Mouse (Mus musculus): ENCODE data around the gene Ctbp1.

Ctbp1 gene

DNA sequence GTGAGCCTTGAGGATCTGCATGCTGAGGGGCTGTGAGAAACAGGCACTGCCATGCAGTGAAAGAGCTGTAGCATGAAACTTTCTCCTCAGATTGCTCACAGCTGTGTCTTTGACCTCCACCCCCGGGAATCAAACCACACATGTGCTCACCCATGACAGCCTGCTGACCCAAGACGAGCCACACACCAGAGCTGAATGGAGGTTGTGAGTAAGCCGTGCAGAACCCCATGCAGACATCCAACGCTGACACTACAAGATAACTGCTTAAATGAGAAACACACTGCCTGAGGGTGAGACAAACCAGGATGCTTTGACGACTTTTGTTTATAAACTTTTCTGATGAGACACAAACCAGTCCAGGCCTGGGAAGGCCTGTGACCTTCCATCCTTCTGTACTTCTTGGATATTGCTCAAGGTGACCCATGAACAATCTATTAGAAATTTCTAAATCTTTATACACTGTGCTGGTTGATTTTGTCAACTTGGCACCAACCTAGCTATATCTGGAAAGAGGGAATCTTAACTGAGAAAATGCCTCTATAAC, 30.3 kb downstream of the Ctbp1 start:
- CTCF ChIA-PET, result no interaction called here

DNA sequence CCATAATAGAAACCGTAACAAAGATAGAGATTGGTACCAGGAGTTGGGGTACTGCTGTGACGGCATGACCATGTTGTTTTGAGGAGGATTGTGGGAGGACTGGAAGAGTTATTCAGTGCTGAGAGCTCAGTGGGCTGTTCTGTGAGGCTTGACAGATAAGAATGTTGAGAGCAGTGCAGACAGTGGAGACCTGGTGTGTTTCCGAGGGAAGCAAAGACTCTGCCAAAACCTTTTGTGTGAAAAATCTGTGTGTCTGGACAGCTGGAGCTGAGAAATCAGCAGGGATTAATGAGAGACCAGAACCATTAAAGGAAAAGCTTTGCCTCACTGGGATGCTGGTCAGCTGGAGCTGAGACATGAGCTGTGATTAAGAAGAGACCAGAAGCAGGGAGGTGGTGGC, 34.9 kb downstream of the Ctbp1 start:
- CTCF ChIA-PET, result no interaction called here

DNA sequence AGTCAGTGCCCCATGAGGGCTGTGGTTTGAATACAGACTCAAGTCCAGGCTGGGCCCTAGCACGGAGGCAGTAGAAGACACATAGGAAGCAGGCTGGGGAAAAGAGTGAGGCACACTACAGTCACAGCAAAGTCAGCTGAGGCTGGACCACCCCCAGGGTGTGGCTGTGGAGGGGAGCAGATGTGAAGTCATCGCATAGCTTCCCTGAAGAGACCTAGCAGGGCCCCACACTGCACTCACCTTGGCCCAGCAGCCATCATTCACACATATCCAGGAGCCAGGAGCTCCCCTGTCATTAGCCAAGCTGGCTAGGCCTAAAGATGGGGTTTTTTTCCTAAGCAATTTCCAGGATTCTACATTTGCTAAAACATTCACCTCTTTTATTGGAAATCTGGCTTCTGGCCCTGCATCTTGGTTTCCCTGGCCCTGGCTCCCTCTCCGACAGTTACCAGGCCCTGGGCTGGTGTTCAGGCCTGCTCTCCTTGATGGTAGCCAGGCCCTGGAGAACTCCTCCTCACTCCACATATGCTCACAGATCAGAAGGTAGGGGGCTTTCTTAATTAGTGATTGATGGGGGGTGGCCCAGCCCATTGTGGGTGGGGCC, 35.6 kb downstream of the Ctbp1 start:
- CTCF ChIA-PET, result no interaction called here

DNA sequence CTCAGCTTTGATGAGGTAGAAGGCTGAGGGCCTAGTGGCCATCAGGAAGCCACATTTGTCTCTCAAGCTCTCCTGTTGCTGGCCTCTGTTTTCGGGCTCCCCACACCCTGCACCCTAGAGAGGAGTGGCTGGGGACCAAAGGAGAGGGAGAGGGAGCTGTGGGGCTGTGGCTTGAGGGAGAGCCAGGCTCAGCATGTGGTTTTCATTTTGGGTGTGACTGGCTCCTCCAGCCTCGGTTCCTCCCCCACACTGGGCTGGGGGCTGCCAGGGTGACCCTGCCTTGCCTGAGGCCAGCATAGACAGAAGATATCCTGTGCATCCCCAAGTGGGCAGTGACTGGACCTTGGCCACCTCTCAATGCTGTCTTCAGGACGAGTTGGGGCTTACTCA, 36.5 kb downstream of the Ctbp1 start:
- CTCF ChIA-PET, result no interaction called here

DNA sequence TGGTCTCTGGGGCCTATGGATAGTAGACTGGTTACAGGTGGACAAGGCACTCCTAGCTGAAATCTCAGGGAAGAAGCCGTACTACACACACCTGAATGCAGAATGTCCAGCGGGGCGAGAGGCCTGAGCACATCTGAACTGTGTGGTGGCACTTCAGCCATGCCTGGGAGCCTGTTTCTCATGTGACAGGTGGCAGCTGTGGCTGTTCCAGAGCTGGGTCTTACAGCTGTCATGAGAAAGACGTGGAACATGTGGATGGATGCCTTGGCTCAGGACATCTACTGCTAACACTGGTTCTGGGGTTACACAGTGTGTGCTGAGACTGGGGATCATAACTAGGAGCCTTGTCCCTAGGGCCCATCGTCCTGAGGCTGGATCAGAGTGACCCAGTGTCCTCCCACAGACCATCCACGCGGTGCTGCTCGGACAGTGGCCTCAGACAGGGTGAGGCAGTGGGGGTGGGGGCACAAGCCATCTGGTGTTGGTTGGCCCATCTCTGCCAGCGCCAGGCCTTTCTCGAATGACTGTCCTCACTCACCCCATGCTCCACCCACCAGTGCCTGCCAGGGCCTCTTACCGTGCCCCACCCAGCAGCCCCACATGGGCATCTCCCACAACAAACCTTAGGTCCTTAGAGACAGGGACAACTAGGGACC, 37.1 kb downstream of the Ctbp1 start:
- CTCF ChIA-PET, result no interaction called here

DNA sequence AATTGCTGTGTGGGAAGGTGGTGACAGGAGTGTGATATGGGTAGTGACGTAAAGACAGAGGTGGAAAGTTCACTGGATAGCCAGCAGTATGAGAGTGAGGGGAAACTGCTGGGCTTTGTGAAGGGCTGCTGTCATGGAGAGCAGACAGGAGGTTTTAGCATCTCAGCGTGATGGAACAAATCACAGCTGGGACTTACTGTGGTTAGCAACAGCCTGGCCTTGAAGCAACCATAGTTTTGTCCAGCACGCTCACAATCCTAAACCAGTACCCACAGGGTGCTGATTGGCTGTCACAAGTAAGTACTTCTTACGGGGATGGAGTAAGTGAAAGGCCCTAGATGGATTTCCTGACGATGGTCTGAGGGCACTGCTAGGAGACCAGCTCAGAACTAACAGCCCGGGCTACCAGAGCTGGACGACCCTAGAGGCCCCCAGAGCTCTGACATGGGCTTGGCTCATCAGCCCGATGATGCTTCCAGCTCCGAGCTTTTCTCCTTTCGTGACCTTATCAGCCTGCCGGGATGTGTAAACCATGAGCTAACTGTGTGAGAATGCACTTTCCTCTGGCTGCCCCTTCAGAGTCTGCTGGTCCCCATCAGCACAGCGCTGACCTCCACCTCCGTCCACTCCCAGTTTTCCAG, 40.3 kb downstream of the Ctbp1 start:
- CTCF ChIA-PET, result no interaction called here

DNA sequence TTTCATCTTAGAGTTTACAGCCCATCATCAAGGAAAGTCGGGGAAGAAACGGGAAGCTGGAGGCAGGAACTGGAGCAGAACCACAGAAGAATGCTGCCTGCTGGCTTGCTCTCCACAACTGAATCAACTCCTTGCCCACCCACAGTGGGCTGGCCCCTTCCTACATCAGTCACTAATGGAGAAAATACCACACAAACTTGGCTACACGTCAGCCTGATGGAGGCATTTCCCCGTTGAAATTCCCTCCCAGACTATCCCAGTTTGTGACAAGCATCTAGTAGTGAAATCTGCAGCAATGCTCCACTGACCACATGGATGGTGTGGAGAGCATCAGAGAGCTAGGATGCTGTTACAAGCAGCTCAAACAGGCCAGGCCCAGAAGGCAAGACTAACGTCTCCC, 42.0 kb downstream of the Ctbp1 start:
- CTCF ChIA-PET, result no interaction called here

DNA sequence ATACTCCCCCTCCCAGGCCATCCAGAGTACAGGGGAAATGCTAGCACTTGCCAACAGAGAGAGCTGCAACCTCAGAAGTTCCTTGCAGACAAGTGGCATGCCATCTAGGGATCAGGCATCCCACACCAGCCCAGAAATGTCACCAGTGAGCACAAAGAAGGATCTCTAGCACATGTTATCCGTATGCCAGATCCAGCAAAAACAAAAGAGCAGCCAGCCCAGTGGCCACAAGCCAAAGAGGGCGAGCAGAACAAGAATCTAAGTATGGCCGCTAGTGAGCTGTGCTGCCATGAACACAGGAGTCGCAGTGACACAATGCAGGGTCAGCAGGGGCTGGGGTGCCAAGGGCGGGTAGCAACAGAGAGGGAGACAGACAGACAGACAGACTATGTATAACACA, 44.5 kb downstream of the Ctbp1 start:
- CTCF ChIA-PET, result no interaction called here

DNA sequence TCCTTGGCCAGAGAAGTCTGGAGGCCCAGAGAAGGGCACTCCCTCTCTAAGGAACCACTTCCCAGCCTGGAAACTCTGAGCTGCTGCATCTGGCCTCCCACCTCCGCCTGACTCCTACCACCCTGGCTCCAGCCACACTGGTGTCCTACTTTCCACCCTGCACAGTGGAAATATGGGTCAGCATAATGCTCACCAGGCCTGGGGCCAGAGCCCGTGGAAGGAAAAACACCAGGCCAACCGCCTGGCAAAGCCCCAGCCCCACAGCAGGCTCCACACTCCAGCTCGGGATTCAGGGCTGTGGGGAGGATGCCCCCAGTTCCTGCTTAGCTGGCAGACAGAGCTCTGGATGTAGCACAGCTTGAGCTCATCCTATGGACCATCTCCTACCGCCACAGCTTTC, 46.4 kb downstream of the Ctbp1 start:
- CTCF ChIA-PET, result no interaction called here

DNA sequence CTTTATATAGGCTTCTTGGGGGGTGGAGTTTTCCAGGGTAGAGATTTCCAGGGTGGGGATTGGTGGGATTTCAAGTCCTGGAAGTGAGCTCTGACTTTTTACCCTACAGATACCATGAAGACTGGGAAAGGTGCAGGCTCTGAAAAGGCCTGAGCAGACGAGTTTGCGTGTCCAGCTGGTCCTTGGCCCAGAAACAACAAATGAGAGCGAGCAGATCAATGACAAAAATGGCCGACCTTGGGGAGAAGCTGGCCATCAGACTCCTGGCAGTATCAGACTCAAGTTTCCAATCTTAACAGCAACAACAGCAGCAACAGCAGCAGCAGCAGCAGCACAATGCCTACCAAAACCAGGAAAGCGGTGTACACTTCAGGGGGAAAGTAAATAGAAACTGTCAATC, 49.1 kb downstream of the Ctbp1 start:
- CTCF ChIA-PET, result no interaction called here

DNA sequence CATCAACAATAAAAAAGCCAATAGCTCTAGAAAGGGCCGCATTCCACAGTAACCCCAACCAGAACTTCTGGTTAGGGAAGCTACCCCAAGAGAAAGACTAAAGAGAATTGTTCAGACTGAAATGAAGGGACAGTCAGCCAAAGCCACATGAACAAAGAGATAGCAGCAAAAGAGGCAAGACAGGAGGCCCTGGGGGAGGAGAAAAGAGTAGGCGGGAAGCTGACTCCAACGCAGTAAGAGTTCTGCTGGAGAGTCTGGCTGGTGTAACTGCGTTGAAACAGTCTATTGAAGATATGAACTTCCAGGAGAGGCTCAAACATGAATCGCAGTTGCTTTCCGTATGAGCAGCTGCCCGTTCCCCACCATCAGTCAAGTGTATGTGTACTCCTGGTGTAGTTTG, 50.3 kb downstream of the Ctbp1 start:
- CTCF ChIA-PET, result no interaction called here

DNA sequence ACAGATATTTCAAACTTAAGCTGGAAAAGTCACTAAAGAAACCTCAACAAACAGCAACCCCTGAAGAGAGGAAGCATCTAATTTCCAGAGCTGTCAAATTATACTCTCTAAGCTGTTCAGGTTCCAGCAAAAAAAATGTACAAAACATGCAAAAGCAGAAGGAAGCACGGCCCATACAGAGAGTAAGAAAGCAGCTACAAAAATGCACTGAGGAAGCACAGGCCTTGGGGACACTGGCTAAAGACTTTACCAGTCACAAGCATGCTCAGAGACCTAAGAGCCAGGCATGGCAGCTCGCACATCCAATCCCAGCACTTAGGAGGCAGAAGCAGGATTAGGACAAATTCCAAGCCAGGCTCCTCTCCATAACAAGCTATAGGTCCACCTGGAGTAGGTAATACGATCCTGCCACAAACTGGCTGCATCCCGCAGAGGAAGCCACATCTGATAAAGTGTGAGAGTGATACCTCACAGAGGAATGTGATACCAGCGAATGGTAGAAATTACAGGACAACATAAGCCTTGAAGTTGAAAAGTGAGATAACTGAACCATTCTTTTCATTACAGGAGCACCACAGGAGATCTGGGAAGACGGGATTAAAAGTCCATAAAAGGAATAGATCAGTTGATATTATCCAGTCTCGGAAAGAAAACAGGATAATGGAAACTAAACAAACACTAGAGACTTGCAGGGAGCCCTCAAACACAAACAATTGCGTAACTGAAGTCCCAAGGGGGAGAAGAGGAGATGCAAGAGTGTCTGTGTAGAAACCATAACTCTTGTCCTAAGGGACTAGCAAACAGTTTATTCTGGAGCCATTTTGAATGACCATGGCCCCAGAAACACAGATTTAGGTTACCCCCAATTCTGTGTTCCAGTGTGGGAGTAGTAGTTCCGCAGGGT, 51.7 kb downstream of the Ctbp1 start:
- CTCF ChIA-PET, result no interaction called here

DNA sequence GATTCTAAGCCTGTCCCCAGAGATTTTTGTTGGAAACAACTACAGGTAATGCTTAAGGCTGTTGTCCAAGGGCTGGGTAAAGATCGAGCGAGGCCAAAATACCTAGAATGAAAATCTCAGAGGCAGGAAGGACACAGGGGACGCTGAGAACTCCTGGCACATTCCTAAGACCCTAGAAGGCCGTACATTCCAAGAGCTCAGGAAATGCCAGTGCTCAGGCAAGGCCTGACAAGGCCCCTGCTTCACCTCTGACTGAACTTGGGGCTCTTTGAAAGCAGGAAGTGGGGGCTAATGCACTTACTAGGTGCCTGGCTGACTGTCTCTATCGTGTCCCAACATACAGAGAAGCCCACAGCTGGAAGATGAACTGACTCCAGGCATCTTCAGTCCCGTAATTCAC, 52.4 kb downstream of the Ctbp1 start:
- CTCF ChIA-PET, result no interaction called here

DNA sequence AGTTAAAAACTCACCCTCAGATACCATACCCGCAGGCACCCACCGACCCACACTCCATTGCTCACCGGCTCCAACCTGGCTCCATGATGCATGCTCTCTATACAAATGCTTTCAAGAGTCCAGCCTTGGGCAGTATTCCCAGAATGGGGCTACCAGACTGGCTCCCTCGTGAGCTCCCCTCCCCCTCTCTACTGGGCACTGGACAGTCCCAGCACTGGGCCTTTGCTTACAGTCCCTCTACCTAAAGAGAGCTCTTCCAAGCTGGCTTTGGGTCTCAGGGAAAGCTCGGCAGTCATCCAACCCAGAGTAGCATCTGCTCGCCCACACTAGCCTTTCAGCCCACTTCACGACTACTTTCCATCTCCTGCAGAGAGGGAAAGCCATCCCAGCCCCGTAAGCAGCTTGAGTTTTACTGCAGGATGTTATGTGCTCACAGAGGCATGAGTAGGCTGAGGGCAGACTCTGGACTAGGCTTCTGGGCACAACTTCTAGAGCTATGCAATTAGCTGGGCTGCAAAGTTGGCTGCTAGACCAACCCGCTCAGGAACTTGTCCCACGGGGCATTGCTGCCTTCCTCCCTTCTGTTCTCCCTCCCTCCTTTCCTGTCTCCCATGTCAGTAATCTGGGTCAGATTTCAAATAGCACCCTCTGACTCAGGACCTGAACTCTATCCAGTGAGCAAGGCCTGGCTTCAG, 54.3 kb downstream of the Ctbp1 start:
- CTCF ChIA-PET, result no interaction called here

DNA sequence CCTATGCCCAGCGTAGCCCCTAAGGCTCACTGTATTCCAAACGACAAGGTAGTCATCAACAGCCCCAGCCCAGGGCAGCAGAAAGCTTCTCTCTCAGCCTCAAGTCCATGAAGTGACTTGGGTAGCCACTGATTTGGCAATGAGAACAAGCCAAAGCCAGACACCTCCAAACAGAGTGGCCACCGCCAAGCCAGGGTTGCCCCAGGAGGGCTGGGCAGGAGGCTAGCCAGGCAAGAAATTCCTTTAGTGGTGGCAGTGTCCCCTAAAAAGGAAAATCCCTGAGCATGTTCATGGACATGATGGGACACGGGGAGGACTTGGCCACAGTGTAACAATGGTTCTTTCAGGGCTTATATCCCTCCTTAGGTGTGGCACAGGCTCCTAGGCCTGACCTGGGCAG, 55.0 kb downstream of the Ctbp1 start:
- CTCF ChIA-PET, result interaction anchor here (0.5 to 0.7 kb wide), 2 partner anchors 10 to 518 kb away, joined by 3 to 5 read pairs; no protein-coding TSS in a partner anchor

DNA sequence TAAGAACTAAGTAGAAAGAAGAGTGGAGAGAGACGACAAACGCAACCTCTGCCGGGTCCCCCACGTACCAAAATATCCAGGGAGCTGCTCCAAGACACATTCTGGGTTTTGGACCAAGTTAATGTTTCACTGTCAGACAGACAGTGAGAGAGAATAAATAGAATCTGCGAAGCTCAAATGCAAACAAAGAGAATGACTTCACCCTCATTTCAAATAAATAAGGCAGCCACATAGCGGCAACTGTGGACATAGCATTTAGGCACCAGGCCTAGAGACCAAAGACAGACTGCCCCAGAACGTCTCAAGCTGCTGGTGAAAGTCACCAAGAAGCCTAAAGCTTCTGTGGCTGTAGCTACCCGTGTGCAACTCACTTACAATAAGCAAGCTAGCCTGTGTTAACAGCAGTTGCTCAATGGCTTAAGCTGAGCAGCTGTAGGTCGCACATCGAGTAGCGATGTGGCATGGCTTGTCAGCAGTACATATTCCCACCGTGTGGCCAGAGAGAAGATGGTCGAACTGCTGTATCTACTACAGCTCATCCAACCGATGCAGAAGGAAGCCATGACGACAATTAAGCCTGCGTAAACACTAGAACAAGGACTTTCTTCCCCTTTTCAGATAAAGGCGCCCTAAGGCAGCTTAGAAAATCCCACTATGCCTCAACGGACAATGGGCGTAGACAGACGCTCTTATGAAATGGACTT, 55.9 kb downstream of the Ctbp1 start:
- CTCF ChIA-PET, result interaction anchor here (0.7 kb wide), 1 partner anchor 9 kb away, joined by 3 read pairs; no protein-coding TSS in a partner anchor

DNA sequence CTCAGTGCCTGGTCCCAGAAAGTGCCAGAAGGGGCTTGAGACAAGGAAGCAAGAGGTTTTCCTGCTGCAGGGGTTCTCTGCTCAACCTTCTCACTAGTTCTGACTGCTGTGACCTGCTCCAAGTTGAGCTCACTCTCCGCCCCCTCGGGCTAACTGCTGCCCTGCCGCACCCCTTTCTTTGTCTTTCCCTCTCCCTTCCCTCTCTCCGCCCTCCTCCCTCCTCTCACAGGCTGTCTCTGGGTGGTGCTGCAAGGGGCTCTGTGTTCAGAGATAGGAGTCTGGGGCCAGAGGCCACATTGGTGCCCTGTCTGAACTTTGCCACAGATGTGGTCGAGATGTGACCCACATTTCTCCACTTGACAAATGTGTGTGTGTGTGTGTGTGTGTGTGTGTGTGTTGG, 56.7 kb downstream of the Ctbp1 start, which contains the start of gene Spon2:
Gene Spon2, minus strand, starts transcription at position 375 of the 400 bp plus-strand sequence.
- CTCF ChIA-PET, result no interaction called here

DNA sequence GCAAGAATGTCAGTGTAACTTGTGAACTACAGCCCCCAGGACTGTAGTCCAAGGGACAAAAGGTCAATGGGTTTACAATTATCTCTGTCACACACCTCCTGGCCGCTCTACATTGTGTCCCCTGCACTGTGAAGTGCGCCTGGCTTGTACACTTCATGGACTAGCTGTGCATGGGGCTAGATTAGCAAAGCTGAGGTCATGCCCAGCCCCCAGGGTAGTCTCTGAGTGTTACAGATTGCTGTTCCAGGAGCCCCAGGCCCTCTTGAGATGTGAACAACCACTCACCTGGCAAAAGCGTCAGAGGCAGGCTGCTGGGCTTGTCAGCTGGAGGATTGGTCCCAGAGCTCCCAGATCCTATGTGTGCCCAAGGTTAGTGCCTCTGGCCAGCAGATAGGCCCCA, 57.1 kb downstream of the Ctbp1 start:
- CTCF ChIA-PET, result no interaction called here

DNA sequence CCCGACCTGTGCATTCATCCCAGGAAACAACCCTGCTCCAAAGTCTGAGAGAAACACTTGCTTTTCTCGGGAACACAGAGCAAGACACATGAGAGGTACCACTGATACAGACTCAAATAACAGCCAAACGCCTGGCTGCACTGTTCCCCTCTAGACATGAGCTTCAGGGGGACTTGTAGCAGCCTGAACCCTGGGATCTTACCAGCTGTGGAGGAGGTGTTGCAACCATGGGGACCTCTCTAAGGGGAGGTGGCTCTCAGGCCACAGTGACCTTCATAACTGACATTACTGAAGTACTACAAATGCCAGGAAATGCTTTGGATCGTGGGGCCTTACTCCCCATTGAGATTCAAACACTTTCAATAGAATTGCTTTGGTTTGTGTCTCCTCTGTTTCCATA, 60.1 kb downstream of the Ctbp1 start:
- CTCF ChIA-PET, result no interaction called here

DNA sequence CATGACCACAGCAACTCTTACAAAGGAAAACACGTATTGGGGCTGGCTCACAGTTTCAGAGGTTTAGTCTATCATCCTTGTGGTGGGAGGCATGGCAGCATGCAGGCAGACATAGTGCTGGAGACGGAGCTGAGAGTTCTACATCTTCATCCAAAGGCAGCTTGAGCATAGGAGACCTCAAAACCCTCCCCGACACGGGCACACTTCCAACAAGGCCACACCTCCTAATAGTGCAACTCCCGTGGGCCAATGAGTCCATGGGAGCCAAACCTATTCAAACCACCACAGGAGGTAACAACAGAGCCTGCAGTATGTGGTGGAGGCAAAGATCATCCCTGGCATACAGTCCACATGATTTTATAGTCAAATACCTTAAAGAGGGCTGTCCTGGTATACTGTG, 63.5 kb downstream of the Ctbp1 start:
- CTCF ChIA-PET, result no interaction called here

DNA sequence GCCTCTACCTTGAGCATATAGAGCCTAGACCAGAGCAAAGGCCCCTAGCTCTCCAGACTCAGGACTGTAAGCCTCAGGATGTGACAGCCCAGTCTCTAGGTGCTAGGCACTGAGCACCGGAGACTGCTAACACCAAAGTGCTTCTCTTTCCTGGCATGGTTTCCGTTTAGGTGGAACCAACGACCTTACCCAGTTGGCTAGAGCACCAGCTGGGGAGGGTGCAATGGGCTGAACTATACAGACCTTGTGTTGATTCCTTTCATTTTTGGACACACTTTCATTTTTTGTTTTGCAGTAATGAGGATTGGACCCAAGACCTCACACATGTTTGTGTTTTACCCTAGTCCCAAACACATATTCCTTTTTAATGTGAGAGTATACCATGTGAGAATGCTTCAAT, 64.3 kb downstream of the Ctbp1 start:
- CTCF ChIA-PET, result interaction anchor here (0.6 kb wide), 1 partner anchor 9 kb away, joined by 3 read pairs; no protein-coding TSS in a partner anchor

Data from spleen, embryonic (tissue).